26 mouse cellular contexts compared by ENCODE assay signal in genomic region chr11:68561957-68562950, GRCm38 (mm10). TPM values are rescaled to one million over a fixed set of nuclear protein-coding genes. Genes with fewer than 3 reads are reported as not detected.
DNase-seq lines count a peak whose midpoint lies in the region; ATAC-seq and TF ChIP-seq lines count a peak whose summit lies in the region.
"Had no signal": no experiment of that assay in that cellular context is flagged by ENCODE, and none has a peak within 500 bp of the region (broad histone marks: within the 10 kb centered on the region; RNA-seq: fewer than 3 reads in every experiment).

No protein-coding gene starts in this region.

- no peaks in the 10 kb centered on the region for H3K36me3 ChIP-seq in forebrain, embryonic 11.5 days (ENCODE audit: control insufficient read depth, insufficient read depth, low read length)
- no peaks in the 10 kb centered on the region for H3K36me3 ChIP-seq in forebrain, embryonic 10.5 days (replicated peaks)
- H3K36me3 ChIP-seq: embryonic facial prominence, embryonic 13.5 days; heart, embryonic 12.5 days; liver, embryonic 15.5 days; midbrain, embryonic 12.5 days; neural tube, embryonic 12.5 days had no signal

- peak; percentile 45 for DNase-seq in forebrain, embryonic 11.5 days (ENCODE audit: low spot score)
- no peak for DNase-seq in forebrain, embryonic 10.5 days (ENCODE audit: extremely low spot score, low spot score)
- DNase-seq in kidney, postnatal 14 days = peak; percentile 41
- no peak for DNase-seq in kidney, adult 18-20 months
- DNase-seq in cerebellum, adult 2 months = peak; percentile 54 to 59
- peak; percentile 58 to 69 for DNase-seq in cerebellum, postnatal 36 days
- DNase-seq in adrenal gland, adult 2 months = no peak
- DNase-seq: adrenal gland, postnatal 25 days; forebrain, postnatal 0 days; heart, postnatal 4 days; kidney, adult 11 months had no signal

- ATAC-seq in forebrain, embryonic 11.5 days (replicated peaks; ENCODE audit: low FRiP score) = no peak
- ATAC-seq: activated CD4-positive, CD25-positive, alpha-beta regulatory T cell, adult 4 months; CD4-positive, CD25-positive, alpha-beta regulatory T cell, adult 4 months; forebrain, postnatal 0 days; hindbrain, embryonic 16.5 days; lung, postnatal 0 days had no signal

- H3K4me3 ChIP-seq in forebrain, embryonic 11.5 days (ENCODE audit: low read depth, low read length) = no peak overlapping the region
- no peak overlapping the region for H3K4me3 ChIP-seq in forebrain, embryonic 10.5 days
- H3K4me3 ChIP-seq in cerebellum, adult 2 months (replicated peaks; ENCODE audit: insufficient read depth, low read depth, low read length) = no peak overlapping the region
- H3K4me3 ChIP-seq: embryonic facial prominence, embryonic 13.5 days; heart, embryonic 12.5 days; liver, embryonic 15.5 days; midbrain, embryonic 12.5 days; neural tube, embryonic 12.5 days had no signal

- no peak for TF ChIP-seq CTCF in cerebellum, adult 2 months (IDR thresholded peaks at IDR 0.05; ENCODE audit: borderline replicate concordance, insufficient read depth, low read depth, low read length)

- no peak overlapping the region for H3K9ac ChIP-seq in forebrain, embryonic 11.5 days (ENCODE audit: low read length)
- H3K9ac ChIP-seq: embryonic facial prominence, embryonic 13.5 days; forebrain, postnatal 0 days; heart, embryonic 12.5 days; liver, embryonic 15.5 days; midbrain, embryonic 12.5 days; neural tube, embryonic 12.5 days had no signal

- H3K27me3 ChIP-seq in forebrain, embryonic 11.5 days (ENCODE audit: control insufficient read depth, insufficient read depth, low read length) = no peaks in the 10 kb centered on the region
- H3K27me3 ChIP-seq in forebrain, embryonic 10.5 days (ENCODE audit: poor library complexity, severe bottlenecking) = peaks cover 9% of the 10 kb centered on the region
- H3K27me3 ChIP-seq in cerebellum, adult 2 months (ENCODE audit: control insufficient read depth, insufficient read depth, low read length) = no peaks in the 10 kb centered on the region
- H3K27me3 ChIP-seq: liver, embryonic 15.5 days; neural tube, embryonic 12.5 days had no signal

- WGBS in forebrain, embryonic 11.5 days = 82% methylated on average over 11 of the region's 11 CpGs
- WGBS in forebrain, embryonic 10.5 days = 84% methylated on average over 11 of the region's 11 CpGs
- 22% methylated on average over 11 of the region's 11 CpGs for WGBS in cerebellum, adult 2 months

- H3K27ac ChIP-seq in forebrain, embryonic 11.5 days (ENCODE audit: low read depth, low read length) = no peak overlapping the region
- H3K27ac ChIP-seq in forebrain, embryonic 10.5 days = no peak overlapping the region
- H3K27ac ChIP-seq in cerebellum, adult 2 months (ENCODE audit: insufficient read depth, low read length) = peak overlapping the region; percentile 70
- H3K27ac ChIP-seq: embryonic facial prominence, embryonic 13.5 days; liver, embryonic 15.5 days; midbrain, embryonic 12.5 days; neural tube, embryonic 12.5 days had no signal

- no peaks in the 10 kb centered on the region for H3K9me3 ChIP-seq in forebrain, embryonic 11.5 days (ENCODE audit: control insufficient read depth, low read length)
- H3K9me3 ChIP-seq in forebrain, embryonic 10.5 days = no peaks in the 10 kb centered on the region
- H3K9me3 ChIP-seq: embryonic facial prominence, embryonic 13.5 days; heart, embryonic 12.5 days; liver, embryonic 15.5 days; midbrain, embryonic 12.5 days; neural tube, embryonic 12.5 days had no signal

- H3K4me2 ChIP-seq in forebrain, embryonic 11.5 days (ENCODE audit: low read depth, low read length, severe bottlenecking) = no peak overlapping the region
- H3K4me2 ChIP-seq: embryonic facial prominence, embryonic 13.5 days; heart, embryonic 12.5 days; liver, embryonic 15.5 days; midbrain, embryonic 12.5 days; neural tube, embryonic 12.5 days had no signal

- no peak for TF ChIP-seq POLR2A in cerebellum, adult 2 months (IDR thresholded peaks at IDR 0.05; ENCODE audit: borderline replicate concordance, insufficient read depth, low read length)

- H3K4me1 ChIP-seq in forebrain, embryonic 11.5 days (replicated peaks; ENCODE audit: control insufficient read depth, insufficient read depth, low read length) = no peaks in the 10 kb centered on the region
- H3K4me1 ChIP-seq in forebrain, embryonic 10.5 days = 0 out of 2 replicates have a peak, but pooled peaks cover 5% of the 10 kb centered on the region
- H3K4me1 ChIP-seq in cerebellum, adult 2 months (ENCODE audit: control insufficient read depth, insufficient read depth, low read length) = peaks cover 21% of the 10 kb centered on the region
- H3K4me1 ChIP-seq: heart, embryonic 12.5 days; liver, embryonic 15.5 days had no signal

RNA-seq across cellular contexts. Expression of gene Mfsd6l, which starts 6.3 kb away (rescaled TPM):
- polyA plus RNA-seq in forebrain, embryonic 11.5 days (2014; fragmentation: Nextera tagmentation; extraction: Ambion mirVana) = not detected in 2 replicates
- 0.22 TPM in 1 of 2 replicates, not detected in the other for polyA plus RNA-seq in forebrain, embryonic 10.5 days (2016; fragmentation: Nextera tagmentation; extraction: Ambion mirVana)
- polyA plus RNA-seq in cerebellum, adult 2 months (2012; rRNA removed) = 0.05 TPM in 2 replicates
- total RNA-seq in adrenal gland, adult 2 months (2021) = under 1 TPM; 0.14 TPM
- 0.17 and 0.32 TPM in 2 replicates for polyA plus RNA-seq in adrenal gland, adult 2 months (2012; rRNA removed)
- total RNA-seq: gastrocnemius, adult 18-20 months; layer of hippocampus, postnatal 25 days; left cerebral cortex, postnatal 14 days had no signal
- polyA plus RNA-seq: activated CD4-positive, CD25-positive, alpha-beta regulatory T cell, adult 4 months; CD4-positive, CD25-positive, alpha-beta regulatory T cell, adult 4 months; liver, embryonic 15.5 days; midbrain, embryonic 12.5 days; neural tube, embryonic 12.5 days had no signal

RNA-seq across cellular contexts. Expression of gene Ccdc42, which starts 24.6 kb away (rescaled TPM):
- polyA plus RNA-seq in forebrain, embryonic 11.5 days (2014; fragmentation: Nextera tagmentation; extraction: Ambion mirVana) = 0.51 and 0.87 TPM in 2 replicates
- 1.1 and 1.6 TPM in 2 replicates for polyA plus RNA-seq in forebrain, embryonic 10.5 days (2016; fragmentation: Nextera tagmentation; extraction: Ambion mirVana)
- 0.27 and 0.29 TPM in 2 replicates for polyA plus RNA-seq in cerebellum, adult 2 months (2012; rRNA removed)
- not detected for total RNA-seq in adrenal gland, adult 2 months (2021)
- not detected in 2 replicates for polyA plus RNA-seq in adrenal gland, adult 2 months (2012; rRNA removed)
- total RNA-seq: adrenal gland, postnatal 25 days; ES-E14; gastrocnemius, adult 18-20 months; gastrocnemius, postnatal 4 days; megakaryocyte progenitor cell, adult 5-6 weeks had no signal
- polyA plus RNA-seq: activated CD4-positive, CD25-positive, alpha-beta regulatory T cell, adult 4 months; CD4-positive, CD25-positive, alpha-beta regulatory T cell, adult 4 months; embryonic facial prominence, embryonic 13.5 days; liver, embryonic 15.5 days had no signal

RNA-seq across cellular contexts. Expression of gene Pik3r6, which starts 59.4 kb away (rescaled TPM):
- polyA plus RNA-seq in forebrain, embryonic 11.5 days (2014; fragmentation: Nextera tagmentation; extraction: Ambion mirVana) = 1.6 and 1.9 TPM in 2 replicates
- polyA plus RNA-seq in forebrain, embryonic 10.5 days (2016; fragmentation: Nextera tagmentation; extraction: Ambion mirVana) = 1.3 and 1.9 TPM in 2 replicates
- 1.6 and 1.7 TPM in 2 replicates for polyA plus RNA-seq in cerebellum, adult 2 months (2012; rRNA removed)
- 1 to 10 TPM; 1.6 to 2.6 TPM for total RNA-seq in adrenal gland, adult 2 months (2021)
- polyA plus RNA-seq in adrenal gland, adult 2 months (2012; rRNA removed) = 3.9 and 5.3 TPM in 2 replicates
- polyA plus RNA-seq: activated CD4-positive, CD25-positive, alpha-beta regulatory T cell, adult 4 months; CD4-positive, CD25-positive, alpha-beta regulatory T cell, adult 4 months had no signal

Comparison
In these comparisons a context has a peak if more than half of its experiments do, and no peak if none do; other contexts are left out.
1. DNase-seq: peak in forebrain, embryonic 11.5 days (single experiment), kidney, postnatal 14 days (single experiment), cerebellum, adult 2 months (2 of 2) and cerebellum, postnatal 36 days (2 of 2); none in forebrain, embryonic 10.5 days (single experiment), kidney, adult 18-20 months (single experiment) and adrenal gland, adult 2 months (single experiment).